Mouse (Mus musculus): ENCODE results near the gene Btbd9. TPM values are rescaled to one million over a fixed set of nuclear protein-coding genes. Genes with fewer than 3 reads are reported as not detected.

Btbd9 gene
- polyA plus RNA-seq, 1 experiment, result 15.3 TPM

GRCm38 (mm10) chr17:30480381-30480780 is 95.9 kb downstream of the Btbd9 start:
- Histone ChIP-seq H3K4me3 (ENCODE audit: insufficient read depth, poor library complexity, severe bottlenecking) (no peak overlapping the region), H3K79me3 (ENCODE audit: low read depth) (no peaks in the 10 kb centered on the region), H3K27me3 (ENCODE audit: control insufficient read depth, insufficient read depth, insufficient read length) (no peaks in the 10 kb centered on the region), H3ac (ENCODE audit: control insufficient read depth, insufficient read length, low read depth) (no peak overlapping the region), H3K36me3 (ENCODE audit: control insufficient read depth, insufficient read depth) (no peaks in the 10 kb centered on the region), H3K79me2 (ENCODE audit: control insufficient read depth, insufficient read depth) (no peaks in the 10 kb centered on the region)
- TF ChIP-seq FOSL1 (IDR thresholded peaks at IDR 0.05; ENCODE audit: insufficient read depth, low read length, poor library complexity, severe bottlenecking), result no peak
- no peak for TF ChIP-seq USF1 (IDR thresholded peaks at IDR 0.05; ENCODE audit: low read depth)
- no peak for TF ChIP-seq MYOG (IDR thresholded peaks at IDR 0.05; ENCODE audit: control insufficient read depth, extremely low read depth, insufficient read length)
- no peak for TF ChIP-seq MYOD1 (IDR thresholded peaks at IDR 0.05; ENCODE audit: control insufficient read depth, insufficient read length, low read depth)
- no peak for TF ChIP-seq MAX (IDR thresholded peaks at IDR 0.05)
- no peak for TF ChIP-seq CEBPB (IDR thresholded peaks at IDR 0.05; ENCODE audit: low read depth)
- no peak for TF ChIP-seq CTCF (IDR thresholded peaks at IDR 0.05; ENCODE audit: control insufficient read depth, insufficient read depth, insufficient read length)

DNA sequence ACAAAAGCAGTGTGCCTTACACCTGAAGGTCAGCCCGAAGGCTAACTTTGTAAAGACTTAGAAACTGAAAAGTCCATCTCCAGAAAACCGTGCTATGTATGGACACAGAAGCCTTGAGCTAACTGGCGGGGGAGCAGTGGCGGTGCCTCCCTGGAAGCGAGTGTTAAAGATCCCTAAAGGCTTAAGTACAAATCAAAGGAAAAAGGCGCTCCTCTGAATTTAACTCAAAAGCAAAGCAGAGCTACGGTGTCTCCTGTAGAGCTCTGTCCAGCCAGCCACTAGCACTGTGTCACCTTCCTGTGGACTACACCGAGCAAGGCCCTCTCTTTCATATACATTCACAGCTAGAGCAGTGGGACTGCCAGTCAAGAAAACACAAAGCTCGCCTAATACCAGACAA is 98.1 kb downstream of the Btbd9 start:
- TF ChIP-seq CTCF (IDR thresholded peaks at IDR 0.05; ENCODE audit: control insufficient read depth, insufficient read depth, insufficient read length), result no peak
- no peak for TF ChIP-seq MYOG (IDR thresholded peaks at IDR 0.05; ENCODE audit: control insufficient read depth, extremely low read depth, insufficient read length)
- no peak for TF ChIP-seq MYOD1 (IDR thresholded peaks at IDR 0.05; ENCODE audit: control insufficient read depth, insufficient read length, low read depth)
- no peak for TF ChIP-seq USF1 (IDR thresholded peaks at IDR 0.05; ENCODE audit: low read depth)
- no peak for TF ChIP-seq MAX (IDR thresholded peaks at IDR 0.05)
- no peak for TF ChIP-seq FOSL1 (IDR thresholded peaks at IDR 0.05; ENCODE audit: insufficient read depth, low read length, poor library complexity, severe bottlenecking)
- TF ChIP-seq CEBPB (IDR thresholded peaks at IDR 0.05; ENCODE audit: low read depth), result no peak
- H3K4me3 ChIP-seq (ENCODE audit: insufficient read depth, poor library complexity, severe bottlenecking), result no peak overlapping the region
- no peaks in the 10 kb centered on the region for H3K27me3 ChIP-seq (ENCODE audit: control insufficient read depth, insufficient read depth, insufficient read length)
- H3ac ChIP-seq (ENCODE audit: control insufficient read depth, insufficient read length, low read depth), result no peak overlapping the region
- H3K36me3 ChIP-seq (ENCODE audit: control insufficient read depth, insufficient read depth), result no peaks in the 10 kb centered on the region
- H3K79me3 ChIP-seq (ENCODE audit: low read depth), result no peaks in the 10 kb centered on the region
- no peaks in the 10 kb centered on the region for H3K79me2 ChIP-seq (ENCODE audit: control insufficient read depth, insufficient read depth)

DNA sequence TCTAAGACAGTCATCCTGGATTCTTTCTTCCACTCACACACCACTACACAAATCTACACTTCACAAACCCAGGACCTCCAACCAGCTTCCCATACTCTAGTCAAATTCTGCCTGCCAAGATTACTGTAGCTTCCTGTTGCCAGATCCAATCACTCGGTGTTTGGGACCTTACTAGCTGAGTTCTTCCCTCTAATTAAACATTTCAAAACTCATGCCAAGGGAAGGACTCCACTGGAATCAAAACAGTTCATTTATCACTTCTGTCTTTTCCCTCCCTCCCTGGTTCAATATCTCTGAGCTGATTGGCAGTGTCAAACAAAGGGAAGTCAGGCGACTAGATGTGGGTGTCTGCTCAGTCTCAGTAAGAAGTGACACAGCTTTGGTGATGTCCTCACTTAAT is 101.7 kb downstream of the Btbd9 start:
- Histone ChIP-seq H3K27me3 (ENCODE audit: control insufficient read depth, insufficient read depth, insufficient read length) (no peaks in the 10 kb centered on the region), H3ac (ENCODE audit: control insufficient read depth, insufficient read length, low read depth) (no peak overlapping the region), H3K4me3 (ENCODE audit: insufficient read depth, poor library complexity, severe bottlenecking) (no peak overlapping the region), H3K79me3 (ENCODE audit: low read depth) (no peaks in the 10 kb centered on the region), H3K36me3 (ENCODE audit: control insufficient read depth, insufficient read depth) (no peaks in the 10 kb centered on the region), H3K79me2 (ENCODE audit: control insufficient read depth, insufficient read depth) (no peaks in the 10 kb centered on the region)
- no peak for TF ChIP-seq CEBPB (IDR thresholded peaks at IDR 0.05; ENCODE audit: low read depth)
- no peak for TF ChIP-seq MYOG (IDR thresholded peaks at IDR 0.05; ENCODE audit: control insufficient read depth, extremely low read depth, insufficient read length)

DNA sequence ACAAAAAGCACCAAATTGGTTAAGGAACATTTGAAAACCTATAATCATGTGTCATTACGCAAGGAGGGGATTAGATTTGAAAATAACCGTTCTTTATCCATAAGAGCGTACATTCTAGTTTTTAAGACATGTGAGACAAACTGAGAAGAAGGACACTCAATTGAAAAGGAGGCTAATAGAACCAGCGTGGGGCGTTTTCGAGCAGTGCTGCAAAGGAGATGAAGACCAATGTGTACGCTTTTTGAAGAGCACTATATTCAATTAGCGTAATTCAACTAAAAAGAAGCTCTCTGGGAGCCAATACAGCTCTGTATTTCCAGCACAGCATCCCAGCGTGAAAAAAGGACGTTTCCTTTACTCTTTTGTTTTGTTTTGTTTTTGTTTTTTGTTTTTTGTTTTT is 103.5 kb downstream of the Btbd9 start:
- Histone ChIP-seq H3K27me3 (ENCODE audit: control insufficient read depth, insufficient read depth, insufficient read length) (no peaks in the 10 kb centered on the region), H3K4me3 (ENCODE audit: insufficient read depth, poor library complexity, severe bottlenecking) (no peak overlapping the region), H3K79me2 (ENCODE audit: control insufficient read depth, insufficient read depth) (no peaks in the 10 kb centered on the region), H3ac (ENCODE audit: control insufficient read depth, insufficient read length, low read depth) (no peak overlapping the region), H3K36me3 (ENCODE audit: control insufficient read depth, insufficient read depth) (no peaks in the 10 kb centered on the region), H3K79me3 (ENCODE audit: low read depth) (no peaks in the 10 kb centered on the region)
- TF ChIP-seq USF1 (IDR thresholded peaks at IDR 0.05; ENCODE audit: low read depth) (no peak), CEBPB (IDR thresholded peaks at IDR 0.05; ENCODE audit: low read depth) (no peak), CTCF (IDR thresholded peaks at IDR 0.05; ENCODE audit: control insufficient read depth, insufficient read depth, insufficient read length) (no peak), MAX (IDR thresholded peaks at IDR 0.05) (no peak), MYOG (IDR thresholded peaks at IDR 0.05; ENCODE audit: control insufficient read depth, extremely low read depth, insufficient read length) (no peak), FOSL1 (IDR thresholded peaks at IDR 0.05; ENCODE audit: insufficient read depth, low read length, poor library complexity, severe bottlenecking) (no peak)

- no peaks in the 10 kb centered on the region for H3K79me2 ChIP-seq (ENCODE audit: control insufficient read depth, insufficient read depth)
Measured at GRCm38 (mm10) chr17:30471512-30471911, 104.8 kb downstream of the Btbd9 start.

GRCm38 (mm10) chr17:30470790-30471189 is 105.5 kb downstream of the Btbd9 start:
- Histone ChIP-seq H3K79me2 (ENCODE audit: control insufficient read depth, insufficient read depth) (no peaks in the 10 kb centered on the region), H3K36me3 (ENCODE audit: control insufficient read depth, insufficient read depth) (no peaks in the 10 kb centered on the region), H3ac (ENCODE audit: control insufficient read depth, insufficient read length, low read depth) (no peak overlapping the region), H3K4me3 (ENCODE audit: insufficient read depth, poor library complexity, severe bottlenecking) (no peak overlapping the region), H3K27me3 (ENCODE audit: control insufficient read depth, insufficient read depth, insufficient read length) (no peaks in the 10 kb centered on the region), H3K79me3 (ENCODE audit: low read depth) (no peaks in the 10 kb centered on the region)
- TF ChIP-seq MYOG (IDR thresholded peaks at IDR 0.05; ENCODE audit: control insufficient read depth, extremely low read depth, insufficient read length) (no peak), CTCF (IDR thresholded peaks at IDR 0.05; ENCODE audit: control insufficient read depth, insufficient read depth, insufficient read length) (no peak), FOSL1 (IDR thresholded peaks at IDR 0.05; ENCODE audit: insufficient read depth, low read length, poor library complexity, severe bottlenecking) (no peak), MAX (IDR thresholded peaks at IDR 0.05) (no peak), USF1 (IDR thresholded peaks at IDR 0.05; ENCODE audit: low read depth) (no peak), CEBPB (IDR thresholded peaks at IDR 0.05; ENCODE audit: low read depth) (no peak), MYOD1 (IDR thresholded peaks at IDR 0.05; ENCODE audit: control insufficient read depth, insufficient read length, low read depth) (no peak)

More at GRCm38 (mm10) chr17:30471512-30471911, 104.8 kb downstream of the Btbd9 start:
- Histone ChIP-seq H3K4me3 (ENCODE audit: insufficient read depth, poor library complexity, severe bottlenecking) (no peak overlapping the region), H3ac (ENCODE audit: control insufficient read depth, insufficient read length, low read depth) (no peak overlapping the region), H3K27me3 (ENCODE audit: control insufficient read depth, insufficient read depth, insufficient read length) (no peaks in the 10 kb centered on the region), H3K79me3 (ENCODE audit: low read depth) (no peaks in the 10 kb centered on the region), H3K36me3 (ENCODE audit: control insufficient read depth, insufficient read depth) (no peaks in the 10 kb centered on the region)
- no peak for TF ChIP-seq CTCF (IDR thresholded peaks at IDR 0.05; ENCODE audit: control insufficient read depth, insufficient read depth, insufficient read length)
- TF ChIP-seq USF1 (IDR thresholded peaks at IDR 0.05; ENCODE audit: low read depth), result no peak
- no peak for TF ChIP-seq CEBPB (IDR thresholded peaks at IDR 0.05; ENCODE audit: low read depth)
- TF ChIP-seq MAX (IDR thresholded peaks at IDR 0.05), result no peak
- TF ChIP-seq MYOD1 (IDR thresholded peaks at IDR 0.05; ENCODE audit: control insufficient read depth, insufficient read length, low read depth), result no peak
- no peak for TF ChIP-seq MYOG (IDR thresholded peaks at IDR 0.05; ENCODE audit: control insufficient read depth, extremely low read depth, insufficient read length)
- no peak for TF ChIP-seq FOSL1 (IDR thresholded peaks at IDR 0.05; ENCODE audit: insufficient read depth, low read length, poor library complexity, severe bottlenecking)

All from C2C12 (cell line).